Mouse (Mus musculus): ENCODE results near the gene Rhbdl1. TPM values are rescaled to one million over a fixed set of nuclear protein-coding genes. Genes with fewer than 3 reads are reported as not detected.

The Rhbdl1 gene
- polyA plus RNA-seq, 1 experiment from 2014 or later, result 1.6 TPM

DNA sequence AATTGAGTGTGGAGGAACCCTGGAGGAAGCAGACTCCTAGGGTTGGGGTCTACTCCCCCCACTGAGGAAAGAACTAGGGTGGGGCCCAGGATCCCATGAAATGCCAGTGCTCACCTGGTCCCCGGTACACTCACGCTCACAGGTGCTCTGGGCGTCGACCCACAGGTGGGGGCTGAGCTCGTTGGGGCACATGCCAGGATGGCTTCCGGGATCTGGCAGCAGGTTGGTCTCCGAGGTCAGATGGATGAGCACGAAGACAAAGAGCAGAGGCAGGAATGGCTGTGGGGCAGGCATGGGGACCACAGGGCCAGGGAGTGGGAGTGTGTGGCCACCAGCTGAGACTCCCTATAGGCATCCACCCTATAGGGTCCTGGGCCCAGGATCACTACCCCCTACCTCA is 42.7 kb upstream of the Rhbdl1 start:
- no peak overlapping the region for H3K9ac ChIP-seq (ENCODE audit: low read depth, low read length)
- peaks cover 13% of the 10 kb centered on the region for H3K4me1 ChIP-seq (ENCODE audit: control insufficient read depth, insufficient read depth, low read length)
- 75% methylated on average over 8 of the region's 8 CpGs for WGBS
- H3K27me3 ChIP-seq (replicated peaks; ENCODE audit: control insufficient read depth, insufficient read depth, low read length), result no peaks in the 10 kb centered on the region
- ATAC-seq, result no peak
- H3K36me3 ChIP-seq (ENCODE audit: control insufficient read depth, insufficient read depth, low read length), result peaks cover 14% of the 10 kb centered on the region; the same call in 1 of the 2 replicates
- no peaks in the 10 kb centered on the region for H3K9me3 ChIP-seq (ENCODE audit: control insufficient read depth, low read length)
- no peak overlapping the region for H3K4me3 ChIP-seq (ENCODE audit: low read length)
- no peak overlapping the region for H3K27ac ChIP-seq (ENCODE audit: low read length)
- H3K4me2 ChIP-seq (ENCODE audit: low read depth, low read length), result no peak overlapping the region

DNA sequence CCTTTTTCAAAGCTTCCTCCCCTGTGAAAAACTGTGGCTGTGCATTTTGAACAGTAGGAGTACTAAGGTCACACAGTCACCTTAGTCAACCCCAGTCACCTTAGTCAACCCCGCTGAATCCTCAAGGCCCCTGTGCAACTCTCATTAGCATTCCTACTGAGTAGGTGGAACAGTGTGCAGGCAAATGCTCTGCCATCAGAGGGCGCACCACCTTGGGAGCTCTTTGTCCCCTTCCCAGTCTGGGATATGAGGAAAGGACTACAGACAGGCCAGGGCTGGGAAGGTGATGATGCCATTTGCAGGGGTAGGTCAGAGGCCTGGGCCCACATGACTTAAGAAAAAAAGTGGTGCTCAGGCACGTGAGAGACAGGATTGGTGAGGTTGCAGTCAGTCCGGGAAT is 42.2 kb upstream of the Rhbdl1 start:
- ATAC-seq, result no peak
- Histone ChIP-seq H3K4me3 (ENCODE audit: low read length) (no peak overlapping the region), H3K36me3 (ENCODE audit: control insufficient read depth, insufficient read depth, low read length) (peaks cover 14% of the 10 kb centered on the region; the same call in 1 of the 2 replicates), H3K27ac (ENCODE audit: low read length) (no peak overlapping the region), H3K9ac (ENCODE audit: low read depth, low read length) (no peak overlapping the region), H3K4me2 (ENCODE audit: low read depth, low read length) (no peak overlapping the region), H3K9me3 (ENCODE audit: control insufficient read depth, low read length) (no peaks in the 10 kb centered on the region), H3K27me3 (replicated peaks; ENCODE audit: control insufficient read depth, insufficient read depth, low read length) (no peaks in the 10 kb centered on the region), H3K4me1 (ENCODE audit: control insufficient read depth, insufficient read depth, low read length) (peaks cover 15% of the 10 kb centered on the region)
- WGBS, result 55% methylated on average over 4 of the region's 4 CpGs

DNA sequence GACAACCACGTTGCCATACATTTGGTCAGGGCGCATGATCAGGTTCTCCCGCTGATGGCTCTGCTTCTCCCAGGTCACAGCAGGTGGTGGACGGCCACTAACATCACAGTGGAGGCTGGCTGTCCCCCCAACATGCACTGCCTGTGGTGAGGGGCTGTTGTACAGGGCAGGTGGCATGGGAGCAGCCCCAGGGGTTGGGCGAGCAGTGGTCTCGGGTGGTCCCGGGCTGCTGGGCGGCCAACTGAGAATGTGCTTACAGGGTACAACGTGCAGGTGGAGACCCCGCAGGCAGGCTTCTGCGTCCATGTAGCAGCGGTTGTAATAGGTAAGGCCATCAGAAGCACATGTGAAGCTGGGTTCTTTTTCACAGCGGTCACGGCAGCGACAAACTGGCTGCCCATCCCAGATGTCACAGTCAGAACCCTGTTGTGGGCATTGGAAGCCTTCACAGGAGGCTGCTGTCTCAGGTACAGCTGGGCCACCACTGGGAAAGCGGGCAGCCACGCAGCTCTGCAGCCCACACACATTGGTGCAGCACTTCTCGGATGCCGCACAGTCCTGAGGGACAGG is 41.6 kb upstream of the Rhbdl1 start:
- H3K4me1 ChIP-seq (ENCODE audit: control insufficient read depth, insufficient read depth, low read length), result peaks cover 19% of the 10 kb centered on the region
- H3K4me3 ChIP-seq (ENCODE audit: low read length), result no peak overlapping the region
- no peaks in the 10 kb centered on the region for H3K9me3 ChIP-seq (ENCODE audit: control insufficient read depth, low read length)
- no peak for ATAC-seq
- peaks cover 14% of the 10 kb centered on the region; the same call in 1 of the 2 replicates for H3K36me3 ChIP-seq (ENCODE audit: control insufficient read depth, insufficient read depth, low read length)
- 91% methylated on average over 19 of the region's 19 CpGs for WGBS
- H3K4me2 ChIP-seq (ENCODE audit: low read depth, low read length), result no peak overlapping the region
- H3K27me3 ChIP-seq (replicated peaks; ENCODE audit: control insufficient read depth, insufficient read depth, low read length), result no peaks in the 10 kb centered on the region
- H3K27ac ChIP-seq (ENCODE audit: low read length), result no peak overlapping the region
- H3K9ac ChIP-seq (ENCODE audit: low read depth, low read length), result no peak overlapping the region

GRCm38 (mm10) chr17:25877741-25878610 is 40.9 kb upstream of the Rhbdl1 start:
- no peaks in the 10 kb centered on the region for H3K9me3 ChIP-seq (ENCODE audit: control insufficient read depth, low read length)
- no peak overlapping the region for H3K9ac ChIP-seq (ENCODE audit: low read depth, low read length)
- no peak overlapping the region for H3K4me3 ChIP-seq (ENCODE audit: low read length)
- no peak for ATAC-seq
- no peaks in the 10 kb centered on the region for H3K27me3 ChIP-seq (replicated peaks; ENCODE audit: control insufficient read depth, insufficient read depth, low read length)
- WGBS, result 92% methylated on average over 32 of the region's 32 CpGs
- H3K4me1 ChIP-seq (ENCODE audit: control insufficient read depth, insufficient read depth, low read length), result peaks cover 19% of the 10 kb centered on the region
- no peak overlapping the region for H3K27ac ChIP-seq (ENCODE audit: low read length)
- H3K4me2 ChIP-seq (ENCODE audit: low read depth, low read length), result no peak overlapping the region
- H3K36me3 ChIP-seq (ENCODE audit: control insufficient read depth, insufficient read depth, low read length), result peaks cover 8% of the 10 kb centered on the region; the same call in 1 of the 2 replicates

GRCm38 (mm10) chr17:25877025-25877424 is 39.9 kb upstream of the Rhbdl1 start:
- WGBS, result 89% methylated on average over 3 of the region's 3 CpGs

GRCm38 (mm10) chr17:25876347-25876915 is 39.3 kb upstream of the Rhbdl1 start:
- ATAC-seq, result no peak
- H3K4me2 ChIP-seq (ENCODE audit: low read depth, low read length), result peak overlapping the region; percentile 82
- peaks cover 8% of the 10 kb centered on the region; the same call in 1 of the 2 replicates for H3K36me3 ChIP-seq (ENCODE audit: control insufficient read depth, insufficient read depth, low read length)
- H3K27ac ChIP-seq (ENCODE audit: low read length), result no peak overlapping the region
- peak overlapping the region; percentile 75 for H3K9ac ChIP-seq (ENCODE audit: low read depth, low read length)
- no peaks in the 10 kb centered on the region for H3K27me3 ChIP-seq (replicated peaks; ENCODE audit: control insufficient read depth, insufficient read depth, low read length)
- 57% methylated on average over 10 of the region's 10 CpGs for WGBS
- H3K4me1 ChIP-seq (ENCODE audit: control insufficient read depth, insufficient read depth, low read length), result peaks cover 19% of the 10 kb centered on the region
- H3K4me3 ChIP-seq (ENCODE audit: low read length), result peak overlapping the region; percentile 74
- H3K9me3 ChIP-seq (ENCODE audit: control insufficient read depth, low read length), result no peaks in the 10 kb centered on the region

More at GRCm38 (mm10) chr17:25877025-25877424, 39.9 kb upstream of the Rhbdl1 start:
- Histone ChIP-seq H3K9ac (ENCODE audit: low read depth, low read length) (no peak overlapping the region), H3K36me3 (ENCODE audit: control insufficient read depth, insufficient read depth, low read length) (peaks cover 8% of the 10 kb centered on the region; the same call in 1 of the 2 replicates), H3K27ac (ENCODE audit: low read length) (no peak overlapping the region), H3K27me3 (replicated peaks; ENCODE audit: control insufficient read depth, insufficient read depth, low read length) (no peaks in the 10 kb centered on the region), H3K4me2 (ENCODE audit: low read depth, low read length) (no peak overlapping the region), H3K4me3 (ENCODE audit: low read length) (no peak overlapping the region), H3K4me1 (ENCODE audit: control insufficient read depth, insufficient read depth, low read length) (peaks cover 19% of the 10 kb centered on the region), H3K9me3 (ENCODE audit: control insufficient read depth, low read length) (no peaks in the 10 kb centered on the region)
- no peak for ATAC-seq

DNA sequence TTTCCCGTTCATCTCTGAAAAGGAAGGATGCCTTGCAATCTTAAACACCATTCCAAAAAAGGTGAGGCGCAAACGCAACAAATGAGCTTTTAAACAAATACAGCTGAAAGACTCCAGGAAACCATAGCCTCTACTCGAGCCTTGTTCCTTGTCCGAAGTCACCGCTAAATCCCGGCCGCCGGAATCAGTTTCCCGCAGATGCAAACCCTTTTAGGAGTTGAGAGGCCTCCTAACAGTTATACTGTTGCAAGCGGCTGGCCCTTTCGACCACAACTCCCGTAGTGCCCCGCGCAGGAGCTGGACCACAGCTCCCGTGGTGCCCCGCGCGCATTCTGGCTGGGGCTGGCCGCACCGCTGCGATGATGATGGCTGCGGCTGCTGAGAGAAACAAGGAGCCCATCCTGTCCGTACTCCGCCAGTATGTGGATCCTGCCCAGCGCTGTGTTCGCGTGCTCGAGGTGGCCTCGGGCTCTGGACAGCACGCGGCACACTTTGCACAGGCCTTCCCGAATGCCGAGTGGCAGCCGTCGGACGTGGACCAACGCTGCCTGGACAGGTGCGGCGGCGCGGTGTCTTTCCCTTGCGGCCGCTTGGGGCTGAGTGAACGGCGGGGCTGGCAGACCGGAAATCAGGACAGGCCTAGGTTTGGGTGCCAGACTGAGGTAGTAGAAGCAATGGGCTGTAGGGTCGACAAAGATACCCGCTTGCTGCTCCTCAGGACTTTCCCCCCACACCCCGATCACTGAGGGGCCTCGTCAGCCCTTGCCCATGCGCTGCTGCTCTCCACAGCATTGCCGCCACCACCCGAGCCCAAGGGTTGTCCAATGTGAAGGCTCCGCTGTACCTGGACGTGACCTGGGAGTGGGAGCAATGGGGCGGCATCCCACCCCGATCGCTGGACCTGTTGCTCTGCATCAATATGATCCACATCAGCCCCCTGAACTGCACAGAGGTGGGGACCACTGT is 38.4 kb upstream of the Rhbdl1 start:
- peak overlapping the region; percentile 82 for H3K4me2 ChIP-seq (ENCODE audit: low read depth, low read length)
- peak overlapping the region; percentile 74 for H3K4me3 ChIP-seq (ENCODE audit: low read length)
- WGBS, result under 1% methylated on average over 59 of the region's 59 CpGs
- no peaks in the 10 kb centered on the region for H3K9me3 ChIP-seq (ENCODE audit: control insufficient read depth, low read length)
- no peaks in the 10 kb centered on the region for H3K27me3 ChIP-seq (replicated peaks; ENCODE audit: control insufficient read depth, insufficient read depth, low read length)
- H3K27ac ChIP-seq (ENCODE audit: low read length), result peak overlapping the region; percentile 78
- ATAC-seq, result peak; percentile 95
- peaks cover 8% of the 10 kb centered on the region; the same call in 1 of the 2 replicates for H3K36me3 ChIP-seq (ENCODE audit: control insufficient read depth, insufficient read depth, low read length)
- H3K9ac ChIP-seq (ENCODE audit: low read depth, low read length), result peak overlapping the region; percentile 75
- peaks cover 19% of the 10 kb centered on the region for H3K4me1 ChIP-seq (ENCODE audit: control insufficient read depth, insufficient read depth, low read length)

DNA sequence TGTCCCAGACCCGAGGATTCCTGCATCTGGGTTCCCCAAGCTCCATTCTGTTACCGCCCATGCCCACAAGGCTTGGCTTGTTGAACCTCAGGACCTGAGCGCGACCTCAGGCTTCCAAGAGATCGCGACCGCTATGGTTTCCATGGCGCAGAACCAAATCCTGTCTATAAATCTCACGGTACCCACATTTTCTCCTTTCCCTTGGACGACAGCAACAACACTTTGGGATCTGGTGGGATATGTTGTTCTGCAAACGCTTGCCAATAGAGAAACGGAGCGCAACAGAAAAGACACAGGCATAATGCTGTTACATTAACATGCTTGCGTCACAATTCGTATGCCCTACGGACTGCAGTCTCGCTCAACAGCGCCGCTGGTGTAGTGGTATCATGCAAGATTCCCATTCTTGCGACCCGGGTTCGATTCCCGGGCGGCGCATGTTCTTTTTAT is 37.7 kb upstream of the Rhbdl1 start, which contains the start of gene Mettl26:
TSS of gene Mettl26 (plus strand) at position 354 of the 450 bp plus-strand sequence.
- Histone ChIP-seq H3K4me2 (ENCODE audit: low read depth, low read length) (peak within 1 kb of the TSS; percentile 82), H3K9ac (ENCODE audit: low read depth, low read length) (peak within 1 kb of the TSS; percentile 75), H3K27me3 (replicated peaks; ENCODE audit: control insufficient read depth, insufficient read depth, low read length) (no peaks in the 10 kb centered on the region), H3K27ac (ENCODE audit: low read length) (peak within 1 kb of the TSS; percentile 78), H3K4me1 (ENCODE audit: control insufficient read depth, insufficient read depth, low read length) (peaks cover 19% of the 10 kb centered on the region), H3K4me3 (ENCODE audit: low read length) (peak within 1 kb of the TSS; percentile 74), H3K9me3 (ENCODE audit: control insufficient read depth, low read length) (no peaks in the 10 kb centered on the region), H3K36me3 (ENCODE audit: control insufficient read depth, insufficient read depth, low read length) (peaks cover 8% of the 10 kb centered on the region; the same call in 1 of the 2 replicates)
- ATAC-seq, result peak; percentile 77
- WGBS, result under 1% methylated on average over 25 of the region's 25 CpGs

Measured in intestine, embryonic 16.5 days (tissue).